Mouse (Mus musculus) adrenal gland (tissue): ENCODE data around the gene Mical2.

Experiments
- intact Hi-C: fragments of 180-260 bp; cut with DNase I; formaldehyde crosslinking; loops from one replicate; pipeline ENCODE4 v1.15.1; 2025

The Mical2 gene

GRCm38 (mm10) chr7:112240748-112241147, 15.1 kb downstream of the Mical2 start:
- intact Hi-C loops, result no loop called here

- intact Hi-C loops, result no loop called here
These were observed 15.7 kb downstream of the Mical2 start for GRCm38 (mm10) chr7:112241211-112241944.

- intact Hi-C loops, result no loop called here
These were observed 16.3 kb downstream of the Mical2 start for GRCm38 (mm10) chr7:112241945-112242329.

DNA sequence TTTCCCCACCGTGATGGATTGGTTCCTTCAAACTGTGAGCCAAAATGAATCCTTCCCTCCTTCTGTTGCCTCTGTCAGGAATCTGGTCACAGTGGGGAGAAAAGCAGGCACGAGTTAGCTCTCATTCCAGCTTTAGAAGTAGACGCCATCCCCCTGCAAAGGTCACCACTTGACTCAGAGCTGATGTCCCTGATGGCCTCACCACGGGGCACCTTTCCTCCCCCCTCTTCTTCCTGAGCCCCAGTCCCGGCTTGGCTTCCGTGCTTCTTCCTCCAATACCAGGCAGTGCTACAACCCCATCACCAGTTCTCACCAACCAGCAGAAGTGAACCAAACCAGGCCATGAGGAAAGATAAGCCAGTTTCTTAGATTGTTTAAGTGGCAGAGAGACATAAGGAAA, 16.9 kb downstream of the Mical2 start:
- intact Hi-C loops, result no loop called here

GRCm38 (mm10) chr7:112244071-112244470, 18.4 kb downstream of the Mical2 start:
- intact Hi-C loops, result no loop called here

DNA sequence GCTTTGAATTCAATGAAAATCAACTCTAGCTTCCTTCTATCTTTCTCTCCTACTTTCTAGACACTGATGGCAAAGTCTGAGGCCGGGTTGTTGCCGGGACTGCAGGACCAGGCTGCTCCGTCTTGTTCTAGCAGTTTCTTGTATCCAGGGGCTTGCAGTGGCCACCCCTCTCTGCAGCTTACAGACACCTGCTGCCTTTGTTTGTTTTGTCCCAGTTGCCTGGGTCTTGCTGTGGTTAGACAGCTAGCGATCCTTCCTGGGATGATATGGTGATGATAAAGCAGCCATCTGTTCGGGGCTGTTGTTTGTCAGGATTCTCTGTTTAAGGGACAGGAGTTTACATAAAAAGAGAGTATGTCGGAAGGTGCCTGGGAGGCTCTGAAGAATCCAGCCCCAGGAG, 19.0 kb downstream of the Mical2 start:
- intact Hi-C loops, result no loop called here

DNA sequence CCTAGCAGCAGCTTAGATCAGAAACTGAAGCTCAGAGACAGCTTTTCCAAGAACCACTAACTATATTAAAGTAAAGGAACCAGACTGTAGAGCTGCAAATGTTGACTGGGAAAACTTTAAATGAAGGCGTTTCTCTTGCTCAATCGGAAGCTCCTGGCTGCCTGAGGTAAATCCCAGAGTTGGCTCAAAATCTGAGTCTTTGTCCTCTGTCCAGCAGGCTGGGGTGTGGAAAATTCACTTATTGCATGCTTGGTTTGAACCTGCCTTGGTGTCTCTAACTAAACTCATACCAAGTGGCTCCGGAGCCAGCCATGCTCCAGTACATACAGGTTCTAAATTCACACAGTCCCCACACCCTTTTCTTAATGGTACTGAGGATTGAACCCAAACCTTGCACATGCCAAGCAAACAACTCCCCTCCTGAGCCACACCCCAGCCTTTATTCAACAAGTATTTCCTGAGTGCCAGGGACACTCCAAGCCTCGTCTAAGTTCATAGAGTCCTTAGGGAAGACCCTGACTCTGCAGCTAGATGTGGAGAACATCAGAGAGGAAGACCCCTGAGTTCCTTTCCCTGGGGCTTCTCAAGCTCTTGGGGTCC, 20.3 kb downstream of the Mical2 start:
- intact Hi-C loops, result no loop called here

DNA sequence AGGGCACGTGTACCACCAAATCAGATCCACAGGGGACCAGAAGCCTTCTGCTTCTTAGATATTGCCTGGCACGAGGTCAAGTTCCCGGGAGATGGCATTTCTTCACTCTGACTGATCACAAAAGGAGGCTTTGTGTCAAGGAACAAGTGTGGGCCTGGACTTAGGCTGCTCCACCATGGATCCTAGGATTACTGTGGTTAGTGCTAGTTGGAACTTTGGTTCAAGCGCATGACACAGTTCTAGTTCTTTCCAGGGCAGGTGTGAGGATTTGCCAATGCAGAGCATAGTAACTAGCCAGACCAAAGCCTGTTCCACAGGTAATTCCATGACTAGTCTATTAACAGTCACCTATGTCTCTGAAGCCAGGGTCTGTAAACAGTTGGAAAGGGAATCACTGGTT, 20.8 kb downstream of the Mical2 start:
- intact Hi-C loops, result no loop called here

DNA sequence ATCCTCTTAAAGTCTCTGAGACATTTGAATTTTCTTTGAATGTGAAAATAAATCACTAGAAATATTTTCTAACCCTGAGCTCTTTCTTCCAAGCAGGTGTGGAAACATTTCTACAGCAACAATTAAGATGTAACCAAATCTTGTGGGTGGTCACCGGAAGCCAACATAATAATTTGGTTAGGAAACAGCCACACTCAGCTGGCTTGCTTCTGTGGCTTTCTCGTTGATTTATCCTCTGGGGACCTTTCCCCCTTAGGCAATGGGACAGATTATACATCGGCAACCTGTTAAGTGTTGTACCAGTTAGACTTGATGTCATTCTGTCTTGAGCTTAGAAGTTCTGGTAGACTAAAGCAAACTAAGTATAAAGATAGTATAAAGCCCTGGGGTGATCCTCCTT, 22.2 kb downstream of the Mical2 start:
- intact Hi-C loops, result no loop called here

DNA sequence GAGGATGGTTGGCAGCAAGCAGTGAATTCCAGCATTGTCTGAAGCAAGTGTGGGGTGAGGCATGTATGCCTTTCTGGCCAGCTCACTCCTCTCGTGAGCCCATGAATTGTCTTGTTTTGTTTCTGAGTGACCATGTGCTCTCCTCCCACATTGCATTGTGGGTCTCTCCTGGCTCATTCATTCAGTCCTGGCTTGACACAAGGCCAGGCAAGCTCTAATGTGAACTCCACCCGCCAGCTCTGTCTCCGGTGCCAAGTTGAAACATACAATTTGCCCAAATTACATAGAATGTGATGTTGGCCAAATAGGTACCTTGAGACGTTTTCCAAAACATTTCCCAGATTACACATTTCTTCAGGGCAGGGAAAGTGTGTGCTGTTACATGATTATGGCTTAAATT, 23.8 kb downstream of the Mical2 start:
- intact Hi-C loops, result no loop called here

GRCm38 (mm10) chr7:112252065-112252464, 26.4 kb downstream of the Mical2 start:
- intact Hi-C loops, result no loop called here

- intact Hi-C loops, result no loop called here
These were observed 28.6 kb downstream of the Mical2 start for GRCm38 (mm10) chr7:112254233-112254632.

DNA sequence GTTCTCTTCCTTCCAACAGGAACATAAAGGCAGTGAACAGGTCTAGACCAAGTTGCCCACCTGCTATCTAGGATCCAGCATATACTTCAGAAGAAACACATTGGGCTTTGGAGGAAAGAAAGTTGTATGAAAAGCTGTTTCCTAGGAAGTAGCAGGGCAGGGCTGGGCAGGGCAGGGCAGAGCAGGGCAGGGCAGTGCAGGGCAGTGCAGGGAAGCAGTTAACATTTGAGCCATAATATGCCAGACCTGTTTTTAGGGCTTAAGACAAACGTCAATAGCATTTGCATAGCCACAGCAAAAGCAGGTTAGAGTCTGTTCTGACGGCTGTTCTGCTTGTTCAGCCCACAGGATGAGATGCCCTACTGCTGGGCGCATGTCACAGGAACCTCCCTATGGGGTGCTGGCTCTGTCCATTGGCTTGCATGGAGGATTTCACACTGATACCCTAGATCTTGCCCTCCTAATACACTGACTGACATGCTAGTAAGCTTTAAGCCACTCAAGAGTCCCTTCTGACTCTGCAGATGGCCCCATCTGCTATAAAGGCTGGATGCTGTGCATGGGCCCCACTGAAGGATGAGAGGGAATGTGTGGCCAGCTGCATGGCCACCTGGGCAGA, 29.7 kb downstream of the Mical2 start:
- intact Hi-C loops, result no loop called here

DNA sequence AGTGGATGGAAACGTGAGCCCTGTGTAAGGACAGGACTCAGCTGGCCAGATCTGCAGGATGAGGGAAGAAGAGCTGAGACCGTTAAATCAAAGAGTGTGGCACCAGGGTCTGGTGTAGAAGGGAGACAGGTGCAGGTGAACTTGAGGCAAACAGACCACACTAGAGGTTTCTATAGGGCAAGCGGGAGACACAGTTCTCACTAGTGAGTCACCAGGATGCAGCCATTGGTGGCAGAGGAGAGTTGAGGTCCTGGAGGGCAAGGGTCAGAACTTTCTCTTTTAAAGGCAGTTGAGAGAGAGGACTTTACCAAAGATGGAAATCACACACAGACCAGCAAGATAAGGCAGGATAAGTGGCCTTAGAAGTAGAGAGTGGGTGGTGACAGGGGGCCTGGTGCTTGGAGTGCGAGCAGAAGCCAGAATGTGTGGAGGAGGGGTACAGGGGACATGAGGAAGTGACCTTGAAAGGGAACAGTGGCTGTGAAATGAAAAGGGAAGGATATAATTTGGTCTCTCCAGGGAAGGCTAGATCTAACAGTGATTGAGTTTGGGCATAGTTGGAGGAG, 32.8 kb downstream of the Mical2 start:
- intact Hi-C loops, result no loop called here

DNA sequence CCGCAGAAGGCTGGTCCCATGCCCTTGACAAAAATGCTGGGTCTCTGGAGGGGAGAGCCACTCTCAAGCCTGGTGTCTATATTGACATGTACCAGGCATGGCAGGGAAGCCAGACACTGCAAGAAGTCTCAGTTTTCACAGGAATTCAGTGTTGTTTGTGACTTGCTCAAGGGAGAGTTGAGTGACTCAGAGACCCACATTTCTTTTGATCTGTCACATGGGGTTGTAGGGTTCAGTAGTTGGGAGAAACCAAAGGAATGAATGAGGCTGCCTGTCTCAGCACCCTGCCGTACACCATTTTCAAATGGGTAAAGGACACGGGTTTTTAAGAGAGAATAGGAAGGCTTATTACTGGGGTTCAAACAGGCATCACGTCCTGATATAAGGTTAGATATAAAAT, 33.6 kb downstream of the Mical2 start:
- intact Hi-C loops, result no loop called here

DNA sequence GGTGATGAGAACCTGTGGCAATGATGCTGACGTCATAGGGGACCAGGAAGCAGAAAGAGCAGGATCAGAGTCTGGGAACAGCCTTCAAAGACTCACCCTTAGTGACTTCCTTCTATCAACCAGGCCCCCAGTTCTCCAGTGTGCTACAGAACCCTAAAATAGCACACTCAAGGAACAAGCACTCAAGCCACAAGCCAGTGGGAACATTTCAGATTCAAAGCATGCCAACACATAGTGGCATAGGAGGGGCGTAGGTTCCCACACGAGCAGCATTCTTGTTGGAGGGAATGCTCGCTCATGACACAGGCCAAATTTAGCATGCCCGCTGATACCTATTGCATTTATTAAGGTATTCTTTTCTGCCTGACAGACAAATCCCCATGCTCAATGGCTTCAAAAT, 35.5 kb downstream of the Mical2 start:
- intact Hi-C loops, result no loop called here

DNA sequence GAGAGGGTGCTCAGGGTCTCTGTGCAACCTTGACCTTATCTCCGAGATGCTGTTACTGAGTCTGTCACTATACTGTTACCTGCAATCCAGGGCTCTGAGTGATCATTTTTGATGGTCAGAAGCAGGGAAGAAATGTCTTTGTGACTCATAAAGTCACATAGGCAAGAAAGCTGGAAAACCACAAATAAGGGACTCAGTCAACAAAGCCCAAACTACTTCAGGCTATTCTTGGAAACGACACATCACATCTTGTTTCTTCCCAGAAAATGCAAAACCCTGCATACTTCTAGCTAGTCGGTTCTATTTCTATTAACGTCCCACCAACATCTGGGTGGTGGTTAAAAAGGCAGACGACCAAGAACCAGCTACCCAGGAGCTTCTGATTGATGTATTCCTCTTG, 41.6 kb downstream of the Mical2 start:
- intact Hi-C loops, result no loop called here

DNA sequence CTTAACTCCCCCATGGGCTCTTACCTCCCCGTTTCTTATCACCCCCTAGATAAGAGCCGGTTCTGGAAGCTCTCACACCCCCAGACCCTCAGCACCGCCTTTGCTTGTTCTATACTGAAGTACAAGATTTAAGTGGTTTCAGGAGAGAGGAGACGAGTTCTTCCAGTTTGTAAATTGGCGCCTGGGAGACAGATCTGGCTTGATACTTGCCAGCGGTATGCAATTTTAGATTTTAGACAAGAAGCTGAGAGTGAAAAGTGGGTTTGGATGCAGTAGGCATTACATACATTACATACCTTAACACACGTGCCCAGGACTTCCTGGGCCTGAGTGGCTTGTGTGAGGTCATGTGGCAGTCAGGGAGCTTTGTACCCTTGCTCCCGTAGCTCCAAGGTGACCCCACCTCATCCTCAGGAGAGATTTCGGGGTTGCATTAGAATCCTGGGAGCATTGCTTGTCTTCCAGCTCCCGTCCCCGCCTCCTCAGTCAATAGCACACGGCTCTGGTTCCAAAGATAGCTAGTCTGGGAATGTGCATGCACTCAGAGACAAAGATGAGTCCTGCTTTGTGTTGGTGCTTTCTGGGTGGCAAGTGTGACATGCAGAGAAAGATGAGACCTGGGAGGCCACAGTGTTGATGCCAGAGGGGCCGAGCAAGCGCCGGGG, 43.2 kb downstream of the Mical2 start:
- intact Hi-C loops, result no loop called here

GRCm38 (mm10) chr7:112270870-112271269, 45.2 kb downstream of the Mical2 start:
- intact Hi-C loops, result no loop called here

- intact Hi-C loops, result no loop called here
These were observed 46.0 kb downstream of the Mical2 start for GRCm38 (mm10) chr7:112271627-112272026.

- intact Hi-C loops, result no loop called here
These were observed 47.0 kb downstream of the Mical2 start for GRCm38 (mm10) chr7:112272692-112273091.

- intact Hi-C loops, result no loop called here
These were observed 47.8 kb downstream of the Mical2 start for GRCm38 (mm10) chr7:112273451-112273850.
